Mouse (Mus musculus) right cerebral cortex, postnatal 36 days (tissue): ENCODE measurements around the gene St3gal5.
"Not testable (repeated sequence)": the region's sequence is repeated elsewhere in the genome, so short reads cannot be mapped to it uniquely, and the experiment has no call there.

Experiments
- DNase-seq, 2 experiments: peaks; one replicate each; pipeline ENCODE4 v3.0.0; 2022; ENCODE audit warnings: low spot score in 2 of 2, mixed read lengths in 1 of 2

St3gal5 gene

DNA sequence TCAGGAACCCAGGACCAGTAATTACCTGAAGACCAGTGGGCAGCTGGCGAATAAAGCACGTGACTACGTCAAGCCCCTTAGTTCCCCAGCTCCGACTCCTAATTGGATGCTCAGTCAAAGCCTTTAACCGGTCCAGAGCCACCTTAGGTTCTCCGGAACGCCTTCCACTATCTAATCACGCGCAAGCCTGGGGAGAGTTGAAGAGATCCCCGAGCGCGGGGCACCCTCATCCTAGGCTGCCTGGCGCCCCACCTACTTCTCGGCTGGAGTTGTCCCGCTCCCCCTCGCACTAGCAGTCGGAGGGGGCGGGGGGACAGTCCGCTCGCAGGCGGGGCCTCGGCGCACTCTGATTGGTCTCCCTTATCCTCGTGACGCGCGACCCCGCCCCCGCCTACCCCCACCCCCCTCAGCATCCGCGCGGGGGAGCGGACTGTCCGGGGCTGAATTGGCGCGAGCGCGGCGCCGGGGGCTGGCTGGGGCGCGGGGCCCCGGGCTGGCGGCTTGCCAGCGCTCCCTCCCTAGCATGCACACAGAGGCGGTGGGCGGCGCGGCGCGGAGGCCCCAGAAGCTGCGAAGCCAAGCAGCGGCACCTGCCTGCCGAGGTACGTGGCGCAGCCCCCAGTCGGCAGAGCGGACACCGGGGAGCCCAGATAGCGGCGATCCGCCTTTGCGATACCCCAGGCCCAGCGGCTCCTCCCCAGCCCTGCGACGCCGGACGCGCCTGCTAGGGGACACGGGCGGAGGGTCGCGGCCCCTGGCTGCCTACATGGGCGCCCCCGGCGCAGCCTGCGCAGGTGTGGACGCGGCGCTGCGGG, at the start of gene St3gal5:
St3gal5 (plus strand) TSS at position 412 of the 815 bp plus-strand sequence.
- DNase-seq: peak; percentile 88 to 90

DNA sequence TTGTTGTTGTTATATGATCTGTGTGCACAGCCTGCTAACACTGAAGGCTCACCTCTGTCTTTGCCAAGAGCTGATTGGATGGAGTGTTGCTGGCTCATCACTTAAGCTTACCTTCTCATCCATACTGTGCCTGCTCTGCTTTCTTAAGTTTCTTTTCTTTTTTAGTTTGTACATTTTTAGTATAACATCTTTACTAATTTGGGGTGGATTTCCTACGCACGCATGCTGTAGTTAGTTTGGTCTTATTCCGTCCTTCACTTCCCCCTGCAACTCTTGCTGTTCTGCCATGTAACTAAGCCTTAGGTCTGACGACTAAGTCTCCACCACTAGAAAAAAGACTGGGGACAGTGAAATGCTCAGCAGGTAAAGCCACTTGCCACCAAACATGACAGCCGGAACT, 48.7 kb upstream of the St3gal5 start:
- peak in 1 of 2 experiments; percentile 6 for DNase-seq

DNA sequence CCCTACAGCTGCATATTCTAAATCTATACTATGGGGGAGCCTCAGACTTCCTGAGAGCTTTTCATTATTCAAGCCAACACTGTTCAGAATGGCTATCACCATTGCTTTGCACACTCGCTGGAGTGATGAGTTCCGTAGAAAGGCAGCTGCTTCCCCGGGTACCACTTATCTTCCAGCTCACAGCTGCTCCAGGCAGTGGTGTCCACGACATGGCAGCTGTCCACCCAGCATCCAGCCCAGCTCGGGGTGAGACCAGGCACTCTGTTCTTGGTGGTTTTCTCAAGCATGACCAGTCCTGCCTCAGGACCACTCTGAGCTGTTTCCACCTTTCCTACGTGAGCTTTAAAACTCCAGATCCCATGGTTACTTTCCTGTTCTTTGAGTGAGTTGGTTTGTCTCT, 47.5 kb upstream of the St3gal5 start:
- DNase-seq: no peak

DNA sequence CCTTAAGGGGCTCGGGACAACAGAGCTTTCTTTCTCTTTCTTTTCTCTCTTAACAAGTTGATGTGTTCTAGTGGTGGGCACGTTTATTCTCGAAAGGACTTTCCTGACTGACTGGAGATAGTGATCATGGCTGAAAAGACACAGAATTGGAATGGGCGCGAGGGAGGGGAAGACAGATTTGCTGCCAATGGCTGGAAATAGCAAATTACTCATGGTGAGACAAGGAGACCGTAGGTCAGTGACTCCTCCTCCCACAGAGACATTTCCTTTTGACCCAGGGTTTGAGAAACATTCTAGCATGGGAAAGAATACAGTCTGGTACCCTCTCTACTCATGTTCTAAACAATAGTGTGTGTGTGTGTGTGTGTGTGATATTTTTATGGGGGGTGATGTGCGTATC, 46.6 kb upstream of the St3gal5 start:
- no peak for DNase-seq

DNA sequence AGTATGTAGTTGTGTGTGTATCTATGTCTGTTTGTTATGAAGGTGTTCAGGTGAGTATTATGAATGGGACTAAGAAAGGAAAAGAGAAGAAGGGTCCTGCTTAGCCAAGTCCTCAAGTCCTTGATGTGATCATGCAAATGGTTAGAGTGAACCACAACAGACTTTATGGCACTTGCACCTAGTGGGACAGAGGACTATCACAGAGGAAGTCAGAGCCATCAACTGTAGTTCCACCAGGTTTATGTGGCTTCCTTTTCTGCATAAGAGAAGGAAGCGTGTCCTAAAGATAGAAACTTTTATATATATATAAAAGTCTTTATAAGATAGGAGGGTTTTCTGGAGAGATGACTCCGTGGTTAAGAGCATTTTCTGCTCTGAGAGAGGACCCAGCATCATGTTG, 46.1 kb upstream of the St3gal5 start:
- no peak for DNase-seq

DNA sequence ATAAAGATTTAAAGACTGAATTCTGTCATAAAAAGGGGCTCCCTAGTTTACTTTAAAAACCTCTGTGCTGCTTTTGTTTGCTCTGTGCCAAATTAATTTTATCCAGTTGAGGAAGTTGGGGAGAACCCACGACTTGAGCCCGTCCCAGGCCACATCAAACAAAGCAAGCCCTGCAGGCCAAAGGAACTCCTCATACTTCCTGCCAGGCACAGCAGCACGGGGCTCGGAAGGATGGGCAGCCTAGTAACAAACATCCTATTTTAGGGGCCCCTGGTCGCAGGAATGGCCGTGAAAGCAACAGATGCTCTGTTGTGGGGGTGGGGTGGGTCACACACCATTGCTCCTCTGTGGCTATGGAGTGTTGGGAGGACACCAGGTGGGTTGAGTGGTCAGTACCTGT, 45.6 kb upstream of the St3gal5 start:
- DNase-seq: no peak

DNA sequence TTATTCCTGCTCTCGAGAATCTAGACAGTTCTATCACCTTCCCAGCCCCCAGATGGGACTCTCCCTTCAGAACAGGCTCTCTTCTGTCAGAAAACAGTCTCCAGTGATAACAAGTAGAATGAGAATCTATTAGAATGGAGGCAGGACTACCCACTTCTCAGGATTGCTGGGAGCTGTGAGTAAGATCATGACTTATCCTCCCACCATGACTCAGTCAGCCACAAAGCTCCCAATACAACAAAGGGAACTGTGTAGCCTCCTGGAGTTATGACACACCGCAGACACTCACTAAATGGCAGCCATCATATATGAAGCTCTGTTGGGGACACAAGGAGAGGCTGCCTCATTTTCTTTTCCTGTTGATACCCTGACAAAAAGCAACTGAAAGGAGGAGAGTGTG, 40.8 kb upstream of the St3gal5 start:
- no peak for DNase-seq

DNA sequence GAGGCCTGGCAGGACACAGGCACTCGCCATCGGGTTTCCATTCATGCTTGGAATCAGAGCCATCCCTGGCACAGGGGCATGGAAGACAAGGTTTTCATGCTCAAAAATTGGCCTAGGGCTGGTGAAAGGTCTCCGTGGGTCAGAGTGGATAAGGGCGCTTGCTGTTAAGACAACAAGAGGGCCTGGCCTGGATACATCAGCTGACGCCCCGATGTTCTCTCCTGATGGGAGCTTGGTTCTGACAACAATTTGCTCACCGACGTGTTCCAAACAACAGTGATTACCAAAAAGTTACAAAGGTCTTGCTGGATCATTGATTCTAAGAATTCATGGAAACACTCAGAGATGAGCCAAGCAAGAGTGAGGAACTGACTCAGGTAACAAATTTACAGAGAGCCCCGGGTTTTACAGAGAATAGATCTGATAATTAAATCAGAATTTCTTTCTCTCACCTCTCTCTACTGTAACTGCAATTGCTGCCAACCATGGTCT, 38.9 kb upstream of the St3gal5 start:
- no peak for DNase-seq

DNA sequence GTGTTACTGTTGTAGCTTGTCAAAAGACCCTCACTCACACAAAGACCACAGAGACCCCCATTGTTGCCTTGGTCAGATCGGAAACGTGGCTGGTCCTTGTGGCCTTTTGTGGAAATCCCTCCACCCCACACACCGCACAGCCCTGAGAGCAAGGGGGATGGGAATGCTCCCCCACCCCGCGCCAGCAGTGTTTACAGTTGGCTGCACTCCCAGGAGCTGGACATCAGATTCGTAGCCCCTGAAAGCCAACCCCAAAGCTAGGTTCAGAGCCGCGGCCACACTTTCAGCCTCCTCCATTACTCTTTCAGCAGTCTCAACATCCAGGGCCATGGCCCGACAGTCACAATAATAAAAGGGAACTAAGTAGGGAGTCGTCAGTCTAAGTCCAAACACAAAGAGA, 36.7 kb upstream of the St3gal5 start:
- DNase-seq: not testable (repeated sequence)

DNA sequence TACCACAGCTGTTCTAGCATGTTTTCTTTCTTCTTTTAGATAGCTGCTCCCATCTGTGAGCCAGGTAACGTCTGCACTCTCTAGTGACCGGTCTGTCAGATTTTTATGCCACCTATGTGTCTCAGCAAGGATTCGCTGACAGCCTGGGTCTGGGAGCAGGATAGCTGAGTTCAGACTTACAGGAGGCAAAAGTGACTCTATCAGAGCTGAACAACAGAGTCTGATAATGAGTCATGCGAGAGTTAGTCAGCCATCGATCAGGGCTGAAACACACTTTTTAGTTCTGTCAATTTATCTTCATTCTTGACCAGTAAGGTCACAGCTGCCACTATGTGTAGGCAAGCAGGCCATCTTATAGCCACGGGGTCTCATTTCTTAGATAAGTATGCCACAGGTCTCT, 33.7 kb upstream of the St3gal5 start:
- DNase-seq: no peak

DNA sequence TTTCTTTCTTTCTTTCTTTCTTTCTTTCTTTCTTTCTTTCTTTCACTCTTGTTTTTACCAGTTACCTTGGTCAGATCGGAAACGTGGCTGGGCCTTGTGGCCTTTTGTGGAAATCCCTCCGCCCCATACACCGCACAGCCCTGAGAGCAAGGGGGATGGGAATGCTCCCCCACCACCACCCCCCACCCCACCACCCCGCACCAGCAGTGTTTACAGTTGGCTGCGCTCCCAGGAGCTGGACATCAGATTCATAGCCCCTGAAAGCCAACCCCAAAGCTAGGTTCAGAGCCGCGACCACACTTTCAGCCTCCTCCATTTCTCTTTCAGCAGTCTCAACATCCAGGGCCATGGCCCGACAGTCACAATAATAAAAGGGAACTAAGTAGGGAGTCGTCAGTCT, 31.4 kb upstream of the St3gal5 start:
- DNase-seq: no peak

DNA sequence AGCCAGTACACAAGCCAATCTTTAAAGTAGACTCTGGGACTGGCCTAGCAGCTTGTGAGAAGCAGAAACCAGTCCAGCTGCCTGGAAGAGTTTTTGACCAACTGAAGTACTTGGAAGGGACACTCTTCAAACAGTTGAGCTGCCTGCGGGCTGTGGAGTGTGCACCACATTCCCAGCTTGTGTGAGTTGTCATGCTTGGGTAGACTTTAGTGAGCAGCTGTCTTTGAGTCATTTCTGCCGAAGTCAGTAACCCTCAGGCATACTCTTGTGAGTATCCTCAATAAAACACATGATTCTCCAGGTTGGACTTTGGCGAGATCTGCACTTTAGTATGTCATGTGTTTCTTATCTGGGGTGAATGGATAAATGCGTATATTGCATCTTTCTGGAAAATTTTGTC, 29.0 kb upstream of the St3gal5 start:
- DNase-seq: no peak

DNA sequence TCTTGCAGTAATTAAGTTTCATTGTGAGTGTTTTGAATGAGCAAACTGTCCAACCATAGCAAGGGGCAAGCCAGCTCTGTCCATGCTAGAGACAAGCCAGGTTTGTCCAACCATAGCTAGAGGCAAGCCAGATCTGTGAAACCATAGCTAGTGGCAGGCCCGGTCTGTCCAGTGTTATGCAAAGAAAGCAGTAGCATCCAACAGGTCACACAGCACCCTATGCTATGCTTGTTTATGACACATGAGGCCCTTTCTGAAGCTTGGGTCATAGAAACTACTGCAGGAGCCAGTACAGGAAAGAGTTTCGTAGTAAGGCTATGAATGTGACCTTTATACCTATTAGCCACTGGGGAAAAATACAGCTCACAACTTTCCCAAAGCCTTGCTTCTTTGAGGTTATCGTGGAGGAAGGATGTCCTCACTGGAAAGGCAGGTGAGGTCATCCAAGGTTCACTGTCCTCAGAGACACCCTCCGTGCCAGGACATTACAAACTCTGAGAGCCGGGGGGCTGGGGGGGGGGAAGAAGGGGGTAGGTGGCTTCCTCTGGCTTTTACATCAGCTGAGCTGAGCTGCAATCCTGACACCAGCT, 26.0 kb upstream of the St3gal5 start:
- no peak for DNase-seq

DNA sequence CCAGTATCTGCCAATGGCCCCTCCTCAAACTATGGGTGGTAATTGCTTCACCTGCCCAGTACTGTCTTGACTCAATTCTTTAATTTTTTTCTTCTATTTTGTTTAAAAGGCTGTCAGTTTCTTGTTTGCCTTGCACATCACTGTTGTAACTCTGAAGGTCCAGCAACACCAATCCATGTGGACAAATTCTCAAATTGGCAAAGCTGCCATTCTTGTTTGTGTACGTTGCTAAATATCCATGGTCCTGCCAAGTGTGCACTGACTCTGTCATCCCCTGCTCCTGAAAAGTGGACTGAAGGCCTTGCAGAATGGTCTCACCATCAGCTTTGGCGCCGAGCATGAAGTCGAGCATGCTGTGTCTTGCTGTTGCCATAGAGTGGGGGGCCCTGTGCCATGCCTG, 23.6 kb upstream of the St3gal5 start:
- no peak for DNase-seq

DNA sequence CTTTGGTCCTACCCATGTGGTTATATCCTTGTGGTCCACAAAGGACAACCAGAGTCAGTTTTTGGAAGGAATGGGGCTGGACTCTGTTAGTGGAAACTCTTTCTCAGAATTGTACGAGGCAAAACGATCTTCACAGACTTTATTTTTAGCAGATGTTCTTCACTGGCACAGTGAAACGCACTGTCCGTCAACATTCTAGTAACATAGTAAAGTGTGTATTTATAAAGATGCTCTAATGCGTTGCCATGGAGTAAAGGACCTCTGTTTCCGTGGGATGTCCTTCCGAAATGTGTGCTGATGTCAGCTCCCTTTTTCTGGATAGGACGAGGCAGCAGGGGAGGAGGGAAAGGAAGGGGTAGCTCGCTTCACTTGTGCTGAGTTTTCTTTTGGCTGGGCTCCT, 20.9 kb upstream of the St3gal5 start:
- DNase-seq: no peak

DNA sequence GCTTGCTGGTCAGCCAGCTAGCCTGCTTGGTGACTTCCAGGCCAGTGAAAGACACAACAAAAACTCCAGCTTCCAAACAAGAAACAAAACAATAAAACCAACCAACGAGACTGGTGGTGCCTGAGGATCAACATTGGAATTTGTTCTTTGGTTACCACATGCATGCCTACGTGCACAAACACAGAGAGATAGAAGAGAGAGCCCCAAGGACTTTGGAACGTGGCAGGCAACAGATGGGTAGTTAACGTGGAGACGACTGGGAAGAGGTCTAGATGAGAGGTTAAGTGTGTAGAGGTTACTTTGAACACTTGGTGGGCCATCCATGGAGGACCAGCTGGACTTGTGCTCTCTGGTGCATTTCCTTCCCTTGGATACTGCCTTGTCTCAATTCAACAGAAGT, 19.2 kb upstream of the St3gal5 start:
- DNase-seq: no peak

DNA sequence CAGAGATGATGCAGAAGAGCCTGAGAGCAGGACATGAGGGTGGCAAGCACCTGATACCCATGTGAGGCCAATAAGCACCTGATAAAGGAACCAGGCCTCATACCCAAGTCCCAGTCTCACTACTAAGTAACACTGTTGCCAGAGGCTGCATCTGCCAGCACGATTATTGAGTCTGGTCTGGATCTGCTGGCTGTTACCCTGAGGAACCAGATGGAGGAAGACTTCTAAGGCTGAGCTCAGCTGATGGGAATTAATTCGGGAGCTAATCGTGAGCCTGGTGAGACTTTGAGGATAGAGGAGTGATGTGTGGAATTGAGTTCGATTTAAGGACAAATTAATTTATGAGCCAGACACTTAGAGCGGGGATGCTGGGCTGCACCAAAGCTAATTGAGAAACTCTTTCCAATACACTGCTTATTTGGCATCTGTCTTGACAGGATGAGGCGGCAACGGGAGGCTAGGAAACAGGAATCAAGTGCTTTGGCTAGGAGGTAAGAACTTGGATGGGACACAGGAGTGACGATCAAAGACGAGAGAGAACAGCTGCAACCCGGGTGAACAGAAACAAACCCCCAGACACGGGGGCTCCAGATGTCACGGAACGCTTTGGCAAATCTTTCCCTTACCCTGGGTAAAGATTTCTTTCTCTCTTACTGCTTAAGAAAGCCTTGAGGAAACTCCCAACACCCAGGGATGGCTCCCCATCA, 15.9 kb upstream of the St3gal5 start:
- no peak for DNase-seq

DNA sequence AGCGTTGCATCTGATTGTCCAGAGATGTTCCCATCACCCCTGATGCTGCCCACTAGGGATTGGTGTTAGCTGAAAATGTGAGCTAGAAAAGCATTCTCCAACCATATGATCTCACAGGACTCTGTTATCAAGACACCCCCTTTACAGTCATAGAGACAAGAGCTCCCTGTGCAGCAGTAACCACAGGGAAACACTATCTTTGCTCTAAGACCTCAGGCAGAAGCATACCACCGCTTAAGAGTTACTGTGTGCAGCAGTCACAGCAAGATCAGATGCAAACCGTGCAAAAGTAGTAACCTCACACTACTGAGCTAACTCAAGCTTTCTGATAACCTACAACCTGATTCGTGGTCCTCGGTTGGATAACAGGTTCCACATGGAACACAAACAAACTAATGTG, 10.0 kb upstream of the St3gal5 start:
- DNase-seq: no peak

DNA sequence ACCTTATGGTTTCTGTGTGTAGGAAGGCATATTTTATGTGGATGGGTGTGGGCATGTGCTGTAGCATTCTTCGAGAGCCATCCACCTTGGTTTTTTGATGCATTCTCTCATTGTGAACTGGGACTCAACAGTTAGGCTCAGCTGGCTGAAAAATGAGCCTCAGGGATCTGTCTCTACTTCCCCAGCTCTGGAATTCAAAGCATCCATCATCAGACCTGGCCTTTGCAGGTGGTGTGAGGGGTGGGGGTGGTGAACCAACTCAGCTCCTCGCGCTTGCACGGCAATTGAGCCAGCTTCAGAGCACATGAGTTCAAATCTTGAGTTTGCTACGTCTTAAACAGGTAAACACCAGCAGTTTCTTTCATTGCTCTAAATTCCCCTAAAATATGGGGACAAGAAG, 7.5 kb upstream of the St3gal5 start:
- no peak for DNase-seq

DNA sequence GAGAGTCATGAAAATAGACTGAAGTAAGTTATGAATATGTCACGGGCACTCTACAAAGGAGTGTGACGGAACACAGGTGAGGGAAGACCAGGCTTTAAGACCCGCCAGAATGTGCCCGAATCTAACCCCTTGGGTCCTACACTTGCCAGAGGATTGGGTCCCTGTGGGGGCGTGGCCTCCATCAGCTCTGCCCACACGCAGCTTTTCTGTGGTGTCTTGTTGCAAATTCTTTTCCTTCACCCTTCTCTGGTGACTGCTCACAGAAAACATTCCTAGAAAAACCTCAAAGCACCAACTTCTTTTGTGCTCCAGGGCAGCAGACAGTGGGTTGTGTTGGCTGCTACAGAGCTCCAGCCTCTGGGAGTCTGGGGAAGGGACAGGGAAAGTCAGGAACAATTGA, 6.4 kb upstream of the St3gal5 start:
- no peak for DNase-seq

DNA sequence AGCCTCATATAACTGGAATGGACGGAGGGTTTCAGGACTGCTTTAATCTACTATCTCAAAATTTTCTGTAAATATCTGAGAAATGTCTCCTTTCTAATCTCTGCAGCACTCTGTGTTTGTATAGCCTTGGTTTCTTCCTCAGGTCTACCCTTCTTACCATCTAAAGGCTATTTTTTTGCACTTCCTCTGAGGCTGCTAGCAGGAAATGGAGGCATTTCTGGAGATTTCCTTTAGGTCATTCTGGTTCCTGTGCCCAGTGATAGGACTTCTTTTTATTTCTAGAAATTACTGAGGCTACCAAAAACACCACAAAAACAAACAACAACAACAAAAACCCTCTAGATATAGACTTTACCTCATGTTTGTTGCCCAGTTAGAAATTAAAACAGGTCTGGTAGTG, 4.3 kb upstream of the St3gal5 start:
- DNase-seq: no peak

DNA sequence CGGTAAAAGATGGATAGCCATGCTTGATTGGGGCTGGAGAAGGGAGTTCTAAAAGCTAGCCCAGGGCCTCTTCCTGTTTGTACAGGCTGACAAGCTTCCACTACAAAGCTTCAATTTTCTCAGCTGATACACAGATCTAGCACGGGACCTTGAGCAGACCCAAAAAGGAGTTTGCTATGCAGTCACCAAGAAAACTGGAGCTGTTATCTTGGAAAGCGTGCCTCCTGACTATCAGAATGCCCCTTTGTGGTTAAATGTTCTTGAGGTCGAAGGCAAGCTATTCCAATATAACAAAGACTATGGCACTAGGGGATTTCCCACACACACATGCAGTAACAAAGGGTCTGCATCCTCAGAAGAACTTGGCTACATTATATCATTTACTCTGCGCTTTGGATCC, 1.2 kb upstream of the St3gal5 start:
- no peak for DNase-seq

DNA sequence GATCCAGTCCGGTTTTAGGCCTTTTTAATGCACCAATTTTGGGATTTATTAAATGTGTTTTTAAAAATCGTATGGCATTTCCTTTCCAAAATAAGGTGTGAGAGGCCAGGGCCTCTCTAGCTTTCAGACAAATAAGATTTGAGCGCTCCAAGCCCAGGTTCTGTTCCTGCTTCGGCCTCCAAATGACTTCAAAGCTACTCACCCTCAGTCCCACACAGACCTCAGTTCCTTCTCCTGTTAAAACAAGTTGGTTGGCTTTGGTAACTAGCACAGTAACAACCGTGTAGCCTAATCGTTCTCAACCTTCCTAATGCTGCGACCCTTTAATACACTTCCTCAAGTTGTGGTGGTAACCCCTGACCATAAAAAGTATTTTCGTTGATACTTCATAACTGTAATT, 723 bp upstream of the St3gal5 start:
- no peak for DNase-seq
